Mouse (Mus musculus) ovary, postnatal 36 days (tissue): ENCODE measurements around the gene Gm21119.
"Not testable (repeated sequence)": the region's sequence is repeated elsewhere in the genome, so short reads cannot be mapped to it uniquely, and the experiment has no call there.

Experiments used
- DNase-seq: peaks from one replicate; pipeline ENCODE4 v3.0.0; 2022; ENCODE audit warnings: low spot score, mixed read lengths

Gene Gm21119

DNA sequence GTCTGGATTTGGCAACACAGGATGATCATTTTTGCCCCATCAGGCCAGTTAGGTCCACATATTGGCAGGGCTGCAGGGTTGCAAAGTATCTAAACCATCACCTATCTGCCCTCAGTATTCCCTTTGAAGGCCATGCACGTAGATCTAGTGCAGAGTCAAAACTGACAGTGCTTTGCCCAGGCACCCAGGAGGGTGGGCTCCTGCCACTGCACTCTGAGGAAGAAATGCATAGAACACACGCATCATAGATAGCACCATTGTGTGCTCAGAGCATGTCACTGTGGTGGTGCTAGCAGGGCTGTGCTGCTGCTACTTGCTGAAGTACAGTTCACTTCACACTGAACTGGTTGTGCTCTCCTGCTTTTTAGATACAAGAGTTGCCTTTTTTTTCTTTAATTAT, at the start of gene Gm21119:
Gene Gm21119 (plus strand): TSS at position 301 of the 400 bp plus-strand sequence.
- DNase-seq: not testable (repeated sequence)

DNA sequence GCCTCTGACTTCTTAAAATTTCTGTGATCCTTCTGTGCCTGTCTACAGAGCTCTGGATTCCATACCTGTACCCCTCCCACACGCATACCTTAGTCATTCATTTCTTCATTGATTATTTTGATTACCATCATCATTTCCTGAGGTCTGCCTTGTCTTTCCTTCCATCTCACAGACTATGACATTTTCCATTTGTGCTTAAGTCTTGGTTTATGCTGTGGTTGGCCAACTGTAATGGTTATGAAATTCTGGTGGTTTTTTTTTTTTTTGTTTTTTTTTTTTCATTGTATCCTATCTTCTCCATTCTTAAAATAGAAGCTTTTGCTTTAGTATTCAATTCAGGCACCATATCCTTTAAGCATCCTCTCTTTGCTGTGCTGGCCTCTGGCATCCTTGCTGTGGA, 48.0 kb upstream of the Gm21119 start:
- DNase-seq: not testable (repeated sequence)

GRCm38 (mm10) chr8:20581081-20581480, 33.6 kb upstream of the Gm21119 start:
- not testable (repeated sequence) for DNase-seq

DNA sequence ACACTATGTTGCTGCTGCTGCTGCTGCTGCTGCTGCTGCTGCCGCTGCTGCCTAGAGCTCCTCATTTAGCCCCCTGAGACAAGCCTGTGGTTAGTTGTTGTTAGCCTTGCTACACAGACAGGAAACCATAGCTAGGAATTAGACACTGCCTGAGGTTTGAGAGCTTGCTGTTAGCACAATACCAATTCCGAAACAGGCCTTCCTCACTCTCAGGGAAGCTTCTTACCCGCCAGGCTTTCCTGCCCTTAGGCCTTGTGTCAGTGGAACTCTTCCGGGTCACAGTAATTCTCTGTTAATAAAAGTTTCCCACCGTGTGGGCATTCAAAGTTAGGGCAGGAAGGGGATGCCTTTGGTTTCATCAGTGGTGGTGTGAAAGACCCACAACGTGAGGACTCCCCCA, 31.9 kb upstream of the Gm21119 start:
- DNase-seq: not testable (repeated sequence)

- not testable (repeated sequence) for DNase-seq
These were observed 26.2 kb upstream of the Gm21119 start for GRCm38 (mm10) chr8:20588268-20589177.

- peak; percentile 25 for DNase-seq
These were observed 25.6 kb upstream of the Gm21119 start for GRCm38 (mm10) chr8:20589178-20589539.

DNA sequence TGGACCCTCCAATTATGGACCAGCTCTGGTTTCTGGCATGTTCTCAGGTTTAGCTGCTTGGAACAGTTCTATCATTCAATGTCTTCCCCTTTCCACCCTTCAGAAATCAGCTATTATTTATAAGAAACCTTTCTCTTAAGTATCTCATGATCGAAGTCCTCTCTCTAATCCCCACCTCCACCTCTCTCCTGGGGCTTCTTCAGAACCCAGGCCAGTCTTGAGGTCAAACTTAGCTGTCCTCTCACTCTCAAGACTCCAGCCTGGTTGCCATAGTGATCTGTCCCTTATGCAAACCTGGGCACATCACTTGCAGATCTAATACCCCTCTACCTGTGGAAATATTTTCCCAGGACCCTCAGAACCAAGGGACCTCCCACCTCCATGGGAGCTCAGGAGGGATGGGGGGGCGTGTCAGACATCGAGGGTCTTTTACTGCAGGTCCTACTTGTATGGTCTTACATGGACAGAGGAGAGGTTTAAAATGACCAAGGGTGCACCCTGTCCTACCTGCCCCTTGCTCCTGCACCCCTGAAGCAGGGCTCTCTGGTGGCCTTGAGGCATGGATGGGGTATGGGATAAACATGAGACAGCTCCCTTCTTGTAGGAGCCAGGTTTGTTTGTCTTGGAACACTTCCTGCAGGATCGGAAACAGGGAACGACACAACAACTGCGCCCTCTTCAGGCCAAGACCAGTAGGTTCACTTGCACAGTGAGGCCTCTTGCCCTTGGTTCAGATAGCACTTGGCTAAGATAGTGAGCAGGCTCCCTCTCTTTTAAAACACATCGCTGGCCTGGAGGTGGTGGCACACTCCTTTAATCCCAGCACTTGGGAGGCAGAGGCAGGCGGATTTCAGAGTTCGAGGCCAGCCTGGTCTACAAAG, 24.4 kb upstream of the Gm21119 start:
- peak; percentile 45 for DNase-seq

GRCm38 (mm10) chr8:20591002-20591401, 23.7 kb upstream of the Gm21119 start:
- not testable (repeated sequence) for DNase-seq

DNA sequence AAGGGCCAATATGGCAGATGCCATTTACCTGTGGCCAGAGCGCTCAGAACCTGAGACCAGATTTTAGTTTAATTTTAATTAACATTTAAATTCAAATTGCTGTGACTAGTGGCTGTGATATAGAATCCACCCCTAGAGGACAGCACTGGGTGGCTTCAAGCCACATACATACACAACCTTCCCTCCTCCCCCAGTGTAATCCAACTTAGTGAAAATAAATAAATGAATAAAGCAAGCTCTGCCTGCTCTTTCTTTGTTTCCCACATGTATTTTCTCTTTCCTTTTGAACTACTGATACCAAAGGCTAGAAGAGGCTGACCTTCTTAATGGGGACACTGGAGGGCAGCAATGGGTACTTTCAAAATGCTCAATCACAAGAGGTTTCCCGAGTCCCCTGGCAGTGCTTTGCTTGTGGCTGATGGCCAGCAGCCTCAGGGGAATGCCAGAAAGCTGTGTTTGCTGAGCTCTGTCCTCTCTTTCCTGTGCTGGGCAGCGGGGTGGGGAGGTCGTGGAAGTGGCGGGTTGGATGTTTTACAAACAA, 21.9 kb upstream of the Gm21119 start:
- DNase-seq: not testable (repeated sequence)

DNA sequence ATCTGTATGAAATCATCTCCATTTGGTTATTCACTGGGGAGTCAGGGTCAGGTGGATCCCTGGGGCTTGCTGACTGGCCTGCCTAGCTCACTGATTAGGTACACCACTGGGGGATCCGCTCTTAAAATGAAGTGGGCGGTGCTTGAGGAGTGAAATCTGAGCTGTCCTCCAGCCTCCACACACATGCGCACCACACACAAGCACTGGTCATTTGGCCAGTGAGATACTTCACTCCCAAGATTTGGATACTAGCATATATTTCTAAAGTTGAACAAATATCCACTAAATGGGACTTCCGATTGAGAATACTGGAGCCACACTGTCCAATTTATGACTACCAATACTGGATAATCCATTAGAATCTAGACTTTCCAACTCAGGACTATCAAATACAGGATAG, 20.9 kb upstream of the Gm21119 start:
- peak; percentile 56 for DNase-seq

DNA sequence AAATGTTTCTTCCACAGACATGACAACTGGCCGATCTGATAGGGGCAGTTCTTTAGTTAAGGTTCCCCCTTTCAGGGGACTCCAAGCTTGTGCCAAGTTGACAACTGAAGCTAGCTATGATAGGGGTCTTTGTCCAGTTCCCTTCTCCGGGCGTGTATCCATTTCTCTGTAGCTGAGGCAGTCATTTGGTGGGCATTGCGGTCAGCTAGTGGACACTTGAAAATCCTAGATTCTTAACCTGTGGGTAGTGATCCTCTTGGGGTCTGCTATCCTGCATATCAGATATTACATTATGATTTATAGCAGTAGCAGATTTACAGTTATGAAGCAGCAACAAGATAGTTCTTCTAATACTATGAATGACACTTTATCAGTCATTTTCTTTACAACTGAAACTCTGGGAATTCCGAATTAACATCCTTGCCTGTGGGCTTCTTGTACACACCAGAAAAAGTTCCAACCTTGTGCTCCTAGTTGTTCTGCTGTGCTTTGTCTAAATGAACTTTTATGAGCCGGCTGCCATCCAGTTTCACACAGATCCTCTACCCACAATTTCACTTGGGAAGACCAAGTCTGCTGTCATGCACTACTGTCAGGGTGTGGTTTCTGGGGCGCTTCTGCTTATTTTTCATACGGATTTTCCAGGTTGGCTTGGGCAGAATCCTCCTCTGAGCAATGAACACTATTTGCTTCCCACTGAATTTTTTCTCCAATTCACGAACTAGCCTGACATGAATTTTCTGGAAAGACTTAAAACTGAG, 18.5 kb upstream of the Gm21119 start:
- DNase-seq: not testable (repeated sequence)

DNA sequence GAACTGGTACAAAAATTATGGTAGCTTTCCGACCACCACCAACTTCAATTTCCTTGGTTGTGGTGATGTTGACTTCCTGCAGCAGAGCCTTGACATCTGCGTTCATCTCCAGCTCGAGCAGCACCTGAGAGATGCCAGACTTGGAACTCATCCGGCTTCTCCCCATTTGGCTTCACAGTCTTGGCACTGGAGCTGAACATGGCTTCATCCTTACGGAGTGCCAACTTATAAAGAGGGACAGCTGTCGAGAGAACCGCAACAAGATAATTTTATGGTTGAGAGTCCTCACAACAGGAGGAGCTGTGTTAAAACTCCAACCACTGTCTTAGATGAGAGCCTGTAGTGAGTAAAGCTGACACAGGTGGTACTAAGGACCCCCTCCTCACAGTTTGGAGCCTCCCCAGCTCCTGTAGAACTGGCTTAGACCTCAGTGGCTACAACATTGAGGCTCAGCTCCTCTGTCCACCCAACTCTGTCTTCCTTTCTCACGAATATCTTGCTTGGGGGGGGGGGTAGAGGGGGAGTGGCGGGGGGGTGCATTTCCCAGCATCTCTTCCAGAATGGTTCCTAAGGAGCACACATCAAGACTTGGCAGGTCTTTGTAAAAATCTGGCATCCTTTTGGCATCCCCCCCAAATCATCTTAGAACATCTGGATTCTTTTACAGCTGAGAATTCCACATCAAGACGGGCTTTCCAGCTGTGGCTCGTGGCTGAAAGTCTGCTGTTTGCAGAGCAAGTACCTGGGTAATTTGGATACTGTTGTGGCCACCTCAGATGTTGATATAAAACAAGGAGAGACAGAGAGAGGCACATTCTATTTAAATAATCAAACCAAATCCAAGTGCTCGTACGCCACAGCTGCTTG, 17.6 kb upstream of the Gm21119 start:
- peak; percentile 52 for DNase-seq

DNA sequence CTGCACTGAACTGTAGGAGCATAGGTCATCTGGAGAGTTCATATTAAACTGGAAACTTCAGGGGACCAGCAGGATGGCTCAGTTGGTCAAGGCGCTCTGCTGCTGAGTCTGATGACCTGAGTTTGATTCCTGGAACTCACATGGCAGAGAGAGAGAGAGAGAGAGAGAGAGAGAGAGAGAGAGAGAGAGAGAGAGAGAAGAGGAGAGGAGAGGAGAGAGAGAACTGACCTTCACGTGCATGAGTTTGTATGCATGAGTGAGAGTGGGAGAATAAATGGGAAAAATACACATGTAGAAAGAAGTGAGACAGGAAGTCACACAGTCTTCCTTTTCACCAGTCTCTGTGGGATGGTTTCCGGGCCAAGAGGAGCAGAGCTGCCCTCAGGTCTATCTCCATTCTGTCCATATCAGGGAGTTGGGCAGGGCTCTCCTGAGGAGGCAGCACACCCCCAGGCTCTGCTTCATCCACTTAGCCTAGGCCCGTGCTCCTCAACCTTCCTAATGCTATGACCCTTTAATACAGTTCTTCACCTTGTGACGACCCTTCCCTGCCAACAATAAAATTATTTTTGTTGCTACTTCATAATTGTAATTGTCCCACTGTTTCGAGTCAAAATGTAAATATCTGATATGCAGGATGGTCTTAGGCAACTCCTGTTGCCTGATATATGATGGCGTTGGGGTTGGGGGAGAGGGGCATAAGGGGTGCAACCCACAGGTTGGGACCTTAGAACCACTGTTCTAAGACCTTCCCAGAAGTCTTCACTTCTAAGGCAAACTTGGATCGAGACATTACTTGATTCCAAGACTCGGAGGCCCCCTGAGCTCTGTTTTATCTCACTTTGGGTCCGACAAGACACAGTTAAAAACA, 16.2 kb upstream of the Gm21119 start:
- DNase-seq: not testable (repeated sequence)

- not testable (repeated sequence) for DNase-seq
These were observed 15.4 kb upstream of the Gm21119 start for GRCm38 (mm10) chr8:20599350-20599749.

DNA sequence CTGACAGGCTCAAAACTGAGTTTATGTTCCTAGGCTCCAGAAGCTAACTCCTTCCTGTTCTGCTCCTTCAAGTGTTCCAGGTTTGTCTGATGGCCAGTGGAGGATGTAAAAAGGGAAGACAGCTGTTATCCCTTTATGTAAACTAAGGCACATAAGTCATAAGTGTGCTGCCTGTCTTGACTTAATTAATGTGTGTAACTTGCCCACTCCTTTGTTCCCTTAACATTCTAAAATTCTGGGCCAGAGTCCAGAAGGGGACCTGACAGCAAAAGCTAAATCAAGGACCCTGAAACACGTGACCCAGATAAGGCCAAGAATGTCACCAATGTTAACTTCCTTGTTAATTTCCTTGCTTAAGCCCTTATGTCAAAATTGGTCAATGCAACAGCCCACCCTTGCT, 3.9 kb upstream of the Gm21119 start:
- not testable (repeated sequence) for DNase-seq

GRCm38 (mm10) chr8:20612721-20613120, 2.0 kb upstream of the Gm21119 start:
- DNase-seq: not testable (repeated sequence)

GRCm38 (mm10) chr8:20630766-20631165, 16.0 kb downstream of the Gm21119 start:
- DNase-seq: not testable (repeated sequence)

DNA sequence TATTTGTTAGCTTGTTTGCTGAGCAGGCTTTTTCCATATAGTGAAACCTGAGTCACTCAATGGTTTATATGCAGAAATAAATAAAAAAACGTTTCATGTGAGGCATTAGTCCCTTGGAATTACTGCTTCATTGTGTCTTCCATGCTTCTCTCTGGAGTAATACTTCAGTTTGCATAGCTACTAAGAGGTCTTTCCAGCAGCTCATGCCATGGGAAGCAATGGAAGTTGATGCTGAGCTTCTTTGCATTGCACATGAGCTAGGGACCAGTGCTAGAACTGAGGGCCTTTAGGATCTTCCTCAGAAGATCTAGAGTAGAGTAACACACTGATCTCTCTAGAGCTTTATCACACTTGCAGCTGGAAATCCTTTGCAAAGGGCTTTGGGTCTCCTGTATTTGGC, 23.2 kb downstream of the Gm21119 start:
- DNase-seq: not testable (repeated sequence)

DNA sequence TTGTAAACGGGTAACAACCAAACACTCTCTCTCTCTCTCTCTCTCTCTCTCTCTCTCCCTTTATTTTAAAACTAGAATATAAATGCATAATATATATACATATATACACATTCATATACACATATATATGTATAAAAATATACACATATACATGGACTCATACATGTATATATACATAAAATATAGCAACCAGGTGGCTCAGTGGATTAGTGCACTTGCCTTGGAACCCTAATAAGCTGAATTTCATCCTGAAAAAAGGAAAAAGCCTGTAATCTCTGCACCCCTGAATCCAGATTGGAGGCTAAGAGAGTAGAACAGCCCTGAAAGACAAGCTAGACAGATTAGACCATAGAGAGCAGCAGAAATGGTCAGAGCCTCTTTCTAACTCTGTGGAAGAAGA, 28.8 kb downstream of the Gm21119 start:
- not testable (repeated sequence) for DNase-seq

DNA sequence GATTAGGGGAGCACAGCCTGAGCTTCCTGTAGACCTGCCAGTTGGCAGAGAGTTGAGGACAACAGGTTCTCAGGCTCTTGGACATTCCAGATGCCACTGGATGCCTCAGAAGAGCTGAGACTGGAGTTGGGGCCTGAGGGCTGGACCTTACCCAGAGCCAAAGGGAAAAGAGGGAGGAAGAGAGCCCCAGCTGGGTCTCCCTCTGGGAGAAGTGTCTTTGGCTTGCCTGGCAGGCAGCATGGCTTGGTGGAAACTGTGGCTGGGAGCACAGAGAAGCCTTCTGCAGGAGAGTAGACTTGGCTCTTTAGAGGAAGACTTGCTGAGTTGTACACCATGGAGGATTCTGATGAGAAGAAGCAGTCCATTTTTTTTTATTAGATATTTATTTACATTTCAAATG, 38.3 kb downstream of the Gm21119 start:
- DNase-seq: peak; percentile 16
